Comparison of ENCODE assay signal across 16 mouse cellular contexts in genomic region chr8:90978720-90979119, GRCm38 (mm10).
"Had no signal": no experiment of that assay in that cellular context is flagged by ENCODE, and none has a peak within 500 bp of the region (broad histone marks: within the 10 kb centered on the region; RNA-seq: fewer than 3 reads in every experiment).

No protein-coding gene starts in this region.

- ATAC-seq: intestine, embryonic 15.5 days; lung, postnatal 0 days had no signal

- H3K4me2 ChIP-seq: intestine, embryonic 15.5 days; limb, embryonic 13.5 days; lung, embryonic 14.5 days; midbrain, embryonic 11.5 days had no signal

- H3K9me3 ChIP-seq: intestine, embryonic 15.5 days; limb, embryonic 10.5 days; limb, embryonic 13.5 days; megakaryocyte, embryonic 14.5 days had no signal

- H3K4me1 ChIP-seq: intestine, embryonic 15.5 days; limb, embryonic 10.5 days had no signal

- DNase-seq: kidney, adult 18-20 months; kidney, postnatal 25 days; layer of hippocampus, adult 9-11 months; lung, embryonic 14.5 days; midbrain, embryonic 14.5 days; thymus, adult 18-20 months; thymus, postnatal 36 days had no signal

- H3K27ac ChIP-seq: intestine, embryonic 15.5 days; kidney, postnatal 0 days; layer of hippocampus, adult 2 months; limb, embryonic 10.5 days; limb, embryonic 13.5 days; macrophage had no signal

- H3K4me3 ChIP-seq: intestine, embryonic 15.5 days; layer of hippocampus, adult 2 months; limb, embryonic 10.5 days; limb, embryonic 13.5 days; megakaryocyte, embryonic 14.5 days had no signal

- H3K9ac ChIP-seq: intestine, embryonic 15.5 days; limb, embryonic 13.5 days; lung, embryonic 14.5 days had no signal

- H3K27me3 ChIP-seq: intestine, embryonic 15.5 days; limb, embryonic 13.5 days; megakaryocyte, embryonic 14.5 days had no signal
